Mouse (Mus musculus): ENCODE results near the gene Lsm2.
"Not testable (repeated sequence)": the region's sequence is repeated elsewhere in the genome, so short reads cannot be mapped to it uniquely, and the experiment has no call there.

Lsm2 gene

DNA sequence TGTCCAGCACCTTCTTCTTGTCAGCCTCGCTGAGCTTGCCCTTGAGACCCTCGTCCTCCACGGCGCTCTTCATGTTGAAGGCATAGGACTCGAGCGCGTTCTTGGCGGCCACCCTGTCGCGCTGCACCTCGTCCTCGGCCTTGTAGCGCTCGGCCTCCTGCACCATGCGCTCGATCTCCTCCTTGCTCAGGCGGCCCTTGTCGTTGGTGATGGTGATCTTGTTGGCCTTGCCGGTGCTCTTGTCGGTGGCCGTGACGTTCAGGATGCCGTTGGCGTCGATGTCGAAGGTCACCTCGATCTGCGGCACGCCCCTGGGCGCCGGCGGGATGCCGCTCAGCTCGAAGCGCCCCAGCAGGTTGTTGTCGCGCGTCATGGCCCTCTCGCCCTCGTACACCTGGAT is 24.4 kb upstream of the Lsm2 start:
- not testable (repeated sequence) for DNase-seq

DNA sequence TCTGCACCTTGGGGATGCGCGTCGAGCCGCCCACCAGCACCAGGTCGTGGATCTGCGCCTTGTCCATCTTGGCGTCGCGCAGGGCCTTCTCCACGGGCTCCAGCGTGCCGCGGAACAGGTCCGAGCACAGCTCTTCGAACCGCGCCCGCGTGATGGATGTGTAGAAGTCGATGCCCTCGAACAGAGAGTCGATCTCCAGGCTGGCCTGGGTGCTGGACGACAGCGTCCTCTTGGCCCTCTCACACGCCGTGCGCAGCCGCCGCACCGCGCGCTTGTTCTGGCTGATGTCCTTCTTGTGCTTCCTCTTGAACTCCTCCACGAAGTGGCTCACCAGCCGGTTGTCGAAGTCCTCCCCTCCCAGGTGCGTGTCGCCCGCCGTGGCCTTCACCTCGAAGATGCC is 23.7 kb upstream of the Lsm2 start:
- not testable (repeated sequence) for DNase-seq

DNA sequence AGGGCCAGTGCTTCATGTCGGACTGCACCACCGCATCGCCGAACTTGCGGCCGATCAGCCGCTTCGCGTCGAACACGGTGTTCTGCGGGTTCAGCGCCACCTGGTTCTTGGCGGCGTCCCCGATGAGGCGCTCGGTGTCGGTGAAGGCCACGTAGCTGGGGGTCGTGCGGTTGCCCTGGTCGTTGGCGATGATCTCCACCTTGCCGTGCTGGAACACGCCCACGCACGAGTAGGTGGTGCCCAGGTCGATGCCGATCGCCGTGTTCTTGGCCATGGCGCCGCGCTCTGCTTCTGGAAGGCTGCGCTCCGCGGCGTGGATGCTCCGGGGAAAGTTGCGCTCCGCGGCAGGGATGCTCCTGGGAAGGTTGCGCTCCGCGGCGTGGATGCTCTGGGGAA is 22.9 kb upstream of the Lsm2 start:
- DNase-seq: peak in 1 of 2 experiments; percentile 46

DNA sequence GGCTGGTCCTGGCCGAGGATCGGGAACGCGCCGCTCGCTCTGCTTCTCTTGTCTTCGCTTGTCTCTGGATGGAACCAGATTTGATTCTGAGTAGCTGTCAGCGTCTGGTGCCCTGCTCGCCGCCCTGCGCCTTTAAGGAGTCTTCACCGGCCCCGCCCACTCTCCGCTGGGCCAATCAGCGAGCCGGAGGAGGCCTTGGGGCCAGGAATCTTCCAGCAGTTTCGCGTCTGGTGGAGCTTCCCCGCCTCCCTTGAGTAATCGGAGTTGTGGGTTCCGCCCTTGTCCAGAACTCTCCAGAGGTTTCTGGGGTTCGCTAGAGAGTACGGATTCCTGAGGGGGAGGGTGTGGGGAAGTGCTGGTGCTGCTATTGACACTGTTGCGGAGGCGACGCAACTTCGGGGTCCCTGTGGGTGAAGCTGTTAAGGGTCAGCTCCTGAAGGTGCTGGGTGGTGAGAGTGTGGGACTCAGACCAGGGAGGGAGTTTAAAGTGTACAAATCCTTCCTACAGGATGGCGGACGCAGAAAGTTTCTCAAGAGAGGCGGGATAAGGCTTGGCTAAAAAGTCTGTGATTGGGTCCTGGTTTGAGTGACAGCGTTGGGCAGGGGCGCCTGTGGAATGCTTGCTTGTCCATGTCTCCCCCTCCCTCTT is 22.4 kb upstream of the Lsm2 start, which contains the start of gene Hspa1b:
TSS of gene Hspa1b (minus strand) at position 109 of the 649 bp plus-strand sequence.
- peak; percentile 84 to 91 for DNase-seq

DNA sequence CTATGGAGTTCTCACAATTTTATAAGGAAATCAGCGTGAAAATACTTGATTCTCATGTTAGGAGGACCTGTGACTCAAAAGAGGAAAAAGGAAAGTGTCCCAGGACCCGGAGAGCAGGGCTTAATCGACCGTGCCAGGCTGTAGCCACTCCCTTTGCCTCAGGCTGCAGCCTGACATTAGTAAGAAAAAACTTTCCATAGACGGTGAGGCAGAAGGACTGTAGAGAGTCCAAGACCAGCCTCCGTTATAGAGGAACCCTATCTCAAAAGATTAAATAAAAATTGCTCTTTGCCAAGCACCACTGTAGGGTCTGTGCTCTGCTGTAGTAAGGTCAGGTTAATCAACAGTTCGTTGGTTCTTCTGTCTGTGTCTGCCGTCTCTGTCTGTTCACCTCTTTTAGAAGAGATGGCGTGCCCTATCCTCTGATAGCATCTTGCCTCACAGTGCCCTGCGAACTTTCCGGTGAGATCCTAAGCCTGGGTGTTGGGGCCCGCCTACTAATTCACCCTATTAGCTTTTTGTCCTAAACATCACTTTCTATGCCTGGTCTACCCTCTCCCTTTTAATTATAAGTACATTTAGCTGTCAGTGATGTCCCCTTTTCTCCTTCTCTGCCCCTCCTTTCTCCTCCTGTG is 21.7 kb upstream of the Lsm2 start:
- DNase-seq: no peak

DNA sequence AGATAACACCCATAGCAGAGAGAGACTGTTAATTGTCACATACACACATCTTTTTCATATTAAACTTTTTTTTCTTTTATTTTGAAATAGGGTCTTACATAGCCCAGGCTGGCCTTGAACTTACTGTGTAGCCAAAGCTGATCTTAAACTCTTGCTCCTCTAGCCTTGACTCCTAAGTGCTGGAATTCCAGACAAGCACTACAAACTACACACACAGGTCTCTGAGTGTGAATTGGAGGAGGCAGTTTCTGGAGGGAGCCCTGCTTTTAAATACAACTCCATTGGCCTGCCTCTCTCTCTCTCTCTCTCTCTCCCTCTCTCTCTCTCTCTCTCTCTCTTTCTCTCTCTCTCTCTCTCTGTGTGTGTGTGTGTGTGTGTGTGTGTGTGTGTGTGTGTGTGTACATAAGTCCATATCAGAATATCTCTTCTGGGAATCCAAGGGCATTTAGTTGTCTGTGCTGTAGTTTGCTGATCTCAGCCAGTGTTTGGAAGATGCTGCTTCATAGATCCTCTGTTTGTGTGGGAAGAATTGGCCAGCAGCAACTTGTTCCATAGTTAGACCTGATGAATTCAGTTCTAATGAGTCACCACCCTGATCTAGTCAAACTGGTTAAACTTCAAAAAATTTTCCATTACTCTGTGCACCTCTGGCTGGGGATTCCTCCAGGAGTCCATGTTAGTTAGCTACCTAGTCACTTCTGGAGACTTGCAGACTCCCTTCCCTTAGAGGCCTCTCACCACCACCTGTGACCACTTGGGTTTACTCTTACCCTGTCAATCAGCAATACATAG is 20.8 kb upstream of the Lsm2 start:
- DNase-seq: no peak

DNA sequence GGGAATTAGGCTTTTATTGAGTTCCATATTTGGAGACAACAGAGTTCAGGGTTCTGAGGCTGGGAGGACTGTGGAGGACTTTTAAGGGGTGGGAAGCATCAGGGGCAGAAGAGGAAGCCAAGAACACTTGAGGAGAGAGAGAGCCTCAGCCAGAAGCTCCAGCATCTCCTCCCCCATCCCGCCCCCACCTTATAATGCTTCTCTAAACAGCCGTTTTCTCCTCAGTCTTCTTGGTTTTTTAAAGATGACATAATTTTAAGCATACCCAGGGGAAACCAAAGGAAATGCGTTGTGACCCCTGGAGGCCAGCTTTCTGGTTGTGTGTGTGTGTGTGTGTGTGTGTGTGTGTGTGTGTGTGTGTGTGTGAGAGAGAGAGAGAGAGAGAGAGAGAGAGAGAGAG is 19.5 kb upstream of the Lsm2 start:
- no peak for DNase-seq

DNA sequence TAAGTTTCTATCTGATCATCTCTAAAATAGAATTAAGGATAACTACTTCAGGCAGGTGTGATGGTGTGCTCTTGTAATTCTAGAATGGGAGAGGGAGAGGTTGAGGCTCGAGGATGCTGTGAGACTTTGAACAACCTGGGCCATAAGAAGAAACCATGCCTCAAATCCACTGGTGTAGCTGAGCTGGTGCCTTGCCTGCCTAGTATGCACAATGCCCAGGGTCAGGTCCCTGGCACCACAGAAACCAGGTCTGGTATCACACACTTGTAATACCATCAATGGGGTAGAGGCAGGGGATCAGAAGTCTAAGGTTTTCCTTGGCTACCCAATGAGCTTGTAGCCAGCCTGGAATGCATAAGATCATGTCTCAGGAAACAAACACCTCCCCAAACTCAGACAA is 18.8 kb upstream of the Lsm2 start:
- no peak for DNase-seq

DNA sequence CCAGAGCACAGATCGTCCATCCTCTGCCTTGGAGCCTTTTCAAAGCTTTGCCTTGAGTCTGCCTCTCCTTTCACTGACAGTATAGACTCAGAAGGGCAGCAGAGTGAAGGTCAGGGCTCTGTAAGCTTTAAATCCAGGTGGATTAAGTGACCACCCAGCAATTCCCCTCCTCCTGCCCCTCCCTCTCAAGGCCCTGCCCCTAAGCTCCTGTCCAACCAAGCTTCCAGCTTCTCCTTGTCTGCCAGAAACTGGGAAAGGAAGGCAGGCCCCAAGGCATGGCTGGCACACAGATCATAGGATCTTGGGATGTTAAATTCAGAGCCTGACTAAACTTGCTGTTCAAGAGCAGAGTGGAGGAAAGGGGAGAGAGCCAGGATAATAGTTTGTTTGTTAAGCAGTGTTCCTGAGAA is 17.0 kb upstream of the Lsm2 start:
- no peak for DNase-seq

DNA sequence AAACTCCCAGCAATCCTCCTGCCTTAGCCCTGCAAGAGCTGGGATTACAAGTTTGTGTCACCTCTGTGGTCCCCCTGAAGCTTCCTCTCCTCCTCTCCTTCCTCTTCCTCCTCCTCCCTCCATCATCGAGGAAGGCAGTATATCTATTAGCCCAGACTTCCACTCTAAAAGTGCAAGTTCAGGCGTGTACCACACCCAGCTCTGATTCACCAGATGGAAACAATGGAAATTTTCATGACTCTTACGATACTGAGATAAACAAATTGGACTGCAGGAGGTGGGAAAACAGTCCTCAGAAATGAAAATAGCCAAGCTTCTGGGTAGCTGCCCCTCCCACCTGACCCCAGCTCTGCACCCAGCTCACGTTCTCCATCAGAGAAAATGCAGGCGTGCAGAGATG is 16.0 kb upstream of the Lsm2 start:
- no peak for DNase-seq

DNA sequence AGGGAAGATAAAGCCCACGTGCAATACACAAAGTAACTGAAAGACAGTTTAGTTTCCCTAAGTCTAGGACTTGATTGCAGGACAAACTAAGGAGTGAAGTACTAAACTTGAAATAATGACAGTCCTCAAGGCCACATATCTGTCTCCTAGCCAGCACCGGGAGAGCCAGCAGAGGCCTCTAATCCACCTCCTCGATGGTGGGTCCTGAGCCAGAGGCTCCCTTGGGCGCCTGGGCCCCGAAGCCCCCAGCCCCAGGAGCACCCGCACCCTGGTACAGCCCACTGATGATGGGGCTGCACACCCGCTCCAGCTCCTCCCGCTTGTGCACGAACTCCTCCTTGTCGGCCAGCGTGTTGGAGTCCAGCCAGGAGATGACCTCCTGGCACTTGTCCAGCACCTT is 11.8 kb upstream of the Lsm2 start, which contains the start of gene Gm20481:
TSS of gene Gm20481 (plus strand) at position 91 of the 400 bp plus-strand sequence.
- not testable (repeated sequence) for DNase-seq

DNA sequence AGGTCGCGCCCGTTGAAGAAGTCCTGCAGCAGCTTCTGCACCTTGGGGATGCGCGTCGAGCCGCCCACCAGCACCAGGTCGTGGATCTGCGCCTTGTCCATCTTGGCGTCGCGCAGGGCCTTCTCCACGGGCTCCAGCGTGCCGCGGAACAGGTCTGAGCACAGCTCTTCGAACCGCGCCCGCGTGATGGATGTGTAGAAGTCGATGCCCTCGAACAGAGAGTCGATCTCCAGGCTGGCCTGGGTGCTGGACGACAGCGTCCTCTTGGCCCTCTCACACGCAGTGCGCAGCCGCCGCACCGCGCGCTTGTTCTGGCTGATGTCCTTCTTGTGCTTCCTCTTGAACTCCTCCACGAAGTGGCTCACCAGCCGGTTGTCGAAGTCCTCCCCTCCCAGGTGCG is 10.8 kb upstream of the Lsm2 start:
- not testable (repeated sequence) for DNase-seq

DNA sequence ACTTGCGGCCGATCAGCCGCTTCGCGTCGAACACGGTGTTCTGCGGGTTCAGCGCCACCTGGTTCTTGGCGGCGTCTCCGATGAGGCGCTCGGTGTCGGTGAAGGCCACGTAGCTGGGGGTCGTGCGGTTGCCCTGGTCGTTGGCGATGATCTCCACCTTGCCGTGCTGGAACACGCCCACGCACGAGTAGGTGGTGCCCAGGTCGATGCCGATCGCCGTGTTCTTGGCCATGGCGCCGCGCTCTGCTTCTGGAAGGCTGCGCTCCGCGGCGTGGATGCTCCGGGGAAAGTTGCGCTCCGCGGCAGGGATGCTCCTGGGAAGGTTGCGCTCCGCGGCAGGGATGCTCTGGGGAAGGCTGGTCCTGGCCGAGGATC is 10.0 kb upstream of the Lsm2 start:
- DNase-seq: peak in 1 of 2 experiments; percentile 33

DNA sequence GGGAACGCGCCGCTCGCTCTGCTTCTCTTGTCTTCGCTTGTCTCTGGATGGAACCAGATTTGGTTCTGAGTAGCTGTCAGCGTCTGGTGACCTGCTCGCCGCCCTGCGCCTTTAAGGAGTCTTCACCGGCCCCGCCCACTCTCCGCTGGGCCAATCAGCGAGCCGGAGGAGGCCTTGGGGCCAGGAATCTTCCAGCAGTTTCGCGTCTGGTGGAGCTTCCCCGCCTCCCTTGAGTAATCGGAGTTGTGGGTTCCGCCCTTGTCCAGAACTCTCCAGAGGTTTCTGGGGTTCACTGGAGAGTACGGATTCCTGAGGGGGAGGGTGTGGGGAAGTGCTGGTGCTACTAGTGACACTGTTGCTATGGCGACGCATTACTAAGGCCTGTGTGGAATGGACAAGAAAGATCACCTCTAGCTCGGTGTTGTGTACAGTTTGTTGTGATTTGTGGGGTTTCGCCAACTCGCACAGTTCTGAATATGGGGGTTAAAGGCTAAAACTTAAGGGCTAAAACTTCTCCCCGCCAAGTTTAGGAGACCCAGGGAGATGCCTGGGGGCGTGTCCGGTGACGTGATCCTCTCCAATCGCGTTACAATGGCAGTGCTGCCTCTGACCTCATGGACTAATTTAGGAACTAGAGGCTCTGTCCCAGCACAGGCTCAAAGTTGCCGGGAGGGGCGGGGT is 9.5 kb upstream of the Lsm2 start, which contains the start of the genes Hspa1a and Hspa1l:
TSS of gene Hspa1a (minus strand) at position 88 of the 681 bp plus-strand sequence.
TSS of gene Hspa1l (plus strand) at position 635 of the 681 bp plus-strand sequence.
- DNase-seq: peak; percentile 83 to 90

DNA sequence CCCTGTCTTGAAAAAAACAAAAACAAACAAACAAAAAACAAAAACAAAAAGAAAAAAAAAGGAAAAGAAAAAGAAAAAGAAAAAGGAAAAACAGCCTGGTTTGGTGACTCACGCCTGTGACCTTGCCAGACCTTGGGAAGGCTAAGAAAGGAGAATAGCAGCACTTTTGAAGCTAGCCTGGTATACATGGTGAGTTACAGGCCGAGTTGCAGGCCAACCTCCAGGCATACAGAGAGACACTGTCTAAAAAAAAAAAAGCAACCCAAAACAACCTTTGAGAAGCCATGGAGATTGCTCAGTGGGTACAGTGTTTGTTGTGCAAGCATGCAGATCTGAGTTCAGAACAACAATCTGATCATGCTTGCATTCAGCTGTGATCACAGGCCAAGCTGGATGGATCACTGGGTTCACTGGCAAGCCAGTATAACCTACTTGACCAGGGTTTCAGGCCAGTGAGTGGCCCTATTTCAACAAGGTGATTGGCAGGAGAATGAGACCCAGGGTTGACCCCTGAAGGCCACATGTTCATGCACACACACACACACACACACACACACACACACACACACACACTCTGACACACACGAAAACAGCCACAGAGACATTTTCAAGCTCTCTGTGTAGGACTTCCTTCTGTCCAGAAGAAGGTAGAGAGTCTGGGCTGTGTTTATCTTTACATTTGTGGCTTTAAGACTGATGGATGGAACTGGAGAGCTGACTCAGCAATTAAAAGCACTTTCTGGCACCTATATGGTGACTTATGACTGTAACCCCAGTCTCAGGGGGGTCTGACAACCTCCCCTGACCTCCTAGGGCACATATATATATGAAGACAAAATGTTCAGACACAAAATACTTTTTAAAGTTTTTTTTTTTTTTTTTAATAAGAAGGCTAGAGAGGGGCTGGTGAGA is 5.8 kb upstream of the Lsm2 start:
- DNase-seq: no peak

DNA sequence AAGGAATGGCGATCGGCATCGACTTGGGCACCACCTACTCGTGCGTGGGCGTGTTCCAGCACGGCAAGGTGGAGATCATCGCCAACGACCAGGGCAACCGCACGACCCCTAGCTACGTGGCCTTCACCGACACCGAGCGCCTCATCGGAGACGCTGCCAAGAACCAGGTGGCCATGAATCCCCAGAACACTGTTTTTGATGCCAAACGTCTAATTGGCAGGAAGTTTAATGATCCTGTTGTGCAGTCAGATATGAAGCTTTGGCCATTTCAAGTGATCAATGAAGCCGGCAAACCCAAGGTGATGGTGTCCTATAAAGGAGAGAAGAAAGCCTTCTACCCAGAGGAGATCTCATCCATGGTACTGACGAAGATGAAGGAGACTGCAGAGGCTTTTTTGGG is 4.7 kb upstream of the Lsm2 start:
- DNase-seq: no peak

DNA sequence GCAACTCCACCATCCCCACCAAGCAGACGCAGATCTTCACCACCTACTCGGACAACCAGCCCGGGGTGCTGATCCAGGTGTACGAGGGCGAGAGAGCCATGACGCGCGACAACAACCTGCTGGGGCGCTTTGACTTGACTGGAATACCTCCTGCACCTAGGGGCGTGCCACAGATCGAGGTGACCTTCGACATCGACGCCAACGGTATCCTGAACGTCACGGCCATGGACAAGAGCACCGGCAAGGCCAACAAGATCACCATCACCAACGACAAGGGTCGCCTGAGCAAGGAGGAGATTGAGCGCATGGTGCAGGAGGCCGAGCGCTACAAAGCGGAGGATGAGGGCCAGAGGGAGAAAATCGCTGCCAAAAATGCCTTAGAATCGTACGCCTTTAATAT is 3.4 kb upstream of the Lsm2 start:
- no peak for DNase-seq

DNA sequence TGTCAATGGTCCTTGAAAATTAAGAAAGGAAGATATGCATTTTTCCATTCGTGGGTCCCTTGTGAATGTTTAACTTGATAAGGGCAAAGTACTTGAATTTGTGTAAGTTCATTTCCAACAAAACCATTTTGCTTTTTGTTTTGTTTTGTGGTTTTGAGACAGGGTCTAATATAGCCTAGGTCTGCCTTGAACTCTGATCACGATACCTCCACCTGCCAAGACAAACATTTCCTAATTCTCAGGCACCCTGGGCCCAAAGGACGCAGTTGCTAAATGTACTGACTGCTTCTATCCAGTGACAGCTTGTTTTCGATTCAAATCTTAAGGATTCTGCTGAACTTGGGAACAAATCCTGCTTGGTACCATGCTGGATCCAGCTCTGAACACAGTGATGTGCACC is 2.0 kb upstream of the Lsm2 start:
- no peak for DNase-seq

DNA sequence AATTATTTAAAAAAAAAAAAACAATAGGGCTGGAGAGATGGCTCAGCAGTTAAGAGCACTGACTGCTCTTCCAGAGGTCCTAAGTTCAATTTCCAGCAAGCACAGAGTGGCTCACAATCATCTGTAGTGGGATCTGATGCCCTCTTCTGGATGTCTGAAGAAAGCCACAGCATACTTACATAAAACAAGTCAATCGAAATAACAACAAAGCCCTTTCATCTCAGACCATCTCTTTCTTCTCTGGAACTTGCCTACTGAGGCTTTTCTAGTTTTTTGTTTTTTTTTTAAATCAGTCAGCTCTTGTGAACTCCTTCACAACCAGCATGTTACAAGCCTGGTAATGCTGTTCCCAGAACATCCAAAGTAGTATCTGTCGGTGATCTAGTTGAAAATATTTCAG is 1.0 kb upstream of the Lsm2 start:
- DNase-seq: peak in 1 of 2 experiments; percentile 46

DNA sequence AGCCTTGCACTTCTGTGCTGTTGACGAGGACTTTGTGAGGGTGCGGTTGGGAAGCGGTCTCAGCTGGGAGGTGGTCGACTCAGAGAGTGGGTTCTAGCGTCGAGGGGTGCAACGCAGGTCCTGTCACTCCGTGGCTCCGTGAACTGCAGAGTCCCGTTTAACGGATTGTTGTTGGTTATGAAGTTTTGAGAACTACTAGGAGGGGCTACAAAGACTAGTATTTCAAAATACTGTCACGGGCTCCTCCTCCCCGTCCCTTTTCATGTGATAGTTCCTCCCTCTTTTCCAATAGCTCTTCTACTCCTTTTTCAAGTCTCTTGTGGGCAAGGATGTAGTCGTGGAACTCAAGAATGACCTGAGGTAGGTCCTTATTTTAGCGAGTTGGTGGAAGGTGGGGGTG is 666 bp downstream of the Lsm2 start:
- no peak for DNase-seq

DNA sequence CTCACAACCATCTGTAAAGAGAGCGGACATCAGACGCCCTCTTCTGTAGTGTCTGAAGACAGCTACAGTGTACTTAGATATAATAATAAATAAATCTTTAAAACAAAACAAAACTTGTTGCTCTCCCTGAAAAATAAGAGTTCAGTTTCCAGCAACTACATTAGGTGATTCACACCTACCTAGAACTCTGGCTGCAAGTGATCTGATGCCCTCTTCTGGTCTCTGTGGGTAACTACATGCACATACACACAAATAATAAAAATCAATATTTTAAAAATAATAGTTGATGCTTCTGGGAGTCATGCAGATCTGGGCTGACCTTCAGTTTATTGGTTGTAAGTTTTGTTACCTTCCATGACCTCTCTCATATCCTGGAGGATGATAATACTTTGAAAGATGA is 2.6 kb downstream of the Lsm2 start:
- peak in 1 of 2 experiments; percentile 53 for DNase-seq

DNA sequence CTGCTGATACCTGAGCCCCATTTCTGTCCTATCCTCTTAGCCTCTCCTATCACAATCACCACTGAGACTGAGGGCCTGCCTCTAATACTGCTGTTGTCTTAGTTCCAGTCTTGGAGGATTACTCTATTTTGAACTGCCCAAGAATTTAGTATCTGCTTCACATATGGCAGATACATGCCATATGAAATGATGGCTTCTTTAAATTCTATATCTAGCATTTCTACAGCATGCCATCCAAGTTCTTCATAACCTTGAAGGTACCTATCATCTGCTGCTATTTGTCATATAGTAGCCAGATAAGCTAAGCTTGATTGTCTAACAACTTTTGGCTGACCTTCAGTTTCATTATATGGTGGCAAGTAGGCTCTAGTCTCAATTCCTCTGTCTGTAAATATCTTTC is 13.1 kb downstream of the Lsm2 start:
- DNase-seq: no peak
